Mouse (Mus musculus): ENCODE measurements at regions not wholly inside any gene's neighbourhood (a gene's known extent, or its start where the extent isn't known, plus 50 kb on each side); places are given as distances from the start of the nearest gene placed in this dataset.

DNA sequence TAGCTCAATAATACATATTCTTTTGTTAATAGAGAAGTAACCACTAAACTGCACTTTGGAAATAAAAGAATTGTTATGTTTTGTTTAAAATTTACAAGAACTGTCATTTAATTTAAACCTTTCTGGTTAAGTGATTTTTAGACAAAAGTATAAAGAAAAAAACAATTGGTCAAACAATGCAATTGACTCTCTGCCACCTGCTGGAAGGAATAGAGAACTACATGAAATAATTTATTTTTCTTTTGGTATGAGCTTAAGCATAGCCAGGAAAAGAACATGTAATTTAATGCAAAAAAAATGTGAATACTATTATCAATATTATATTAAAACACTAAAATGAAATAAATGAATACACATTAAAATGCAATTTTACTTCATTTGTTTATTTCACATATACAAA lies 465.5 kb upstream of the Pcdh10 start:
- Histone ChIP-seq H3K9ac (replicated peaks; ENCODE audit: low read length, poor library complexity, severe bottlenecking) (no peak overlapping the region), H3K4me1 (ENCODE audit: insufficient read depth, low read length) (no peaks in the 10 kb centered on the region), H3K4me2 (ENCODE audit: low read depth, low read length, poor library complexity, severe bottlenecking) (no peak overlapping the region), H3K27ac (ENCODE audit: low read depth, low read length) (no peak overlapping the region), H3K4me3 (ENCODE audit: low read depth, low read length) (no peak overlapping the region), H3K9me3 (ENCODE audit: low read length) (no peaks in the 10 kb centered on the region), H3K36me3 (ENCODE audit: insufficient read depth, low read length) (no peaks in the 10 kb centered on the region), H3K27me3 (ENCODE audit: insufficient read depth, low read length) (no peaks in the 10 kb centered on the region)
- peak; percentile 76 for TF ChIP-seq CTCF (IDR thresholded peaks at IDR 0.05)
- ATAC-seq (ENCODE audit: low FRiP score) (no peak), DNase-seq (ENCODE audit: low spot score) (peak; percentile 52)

DNA sequence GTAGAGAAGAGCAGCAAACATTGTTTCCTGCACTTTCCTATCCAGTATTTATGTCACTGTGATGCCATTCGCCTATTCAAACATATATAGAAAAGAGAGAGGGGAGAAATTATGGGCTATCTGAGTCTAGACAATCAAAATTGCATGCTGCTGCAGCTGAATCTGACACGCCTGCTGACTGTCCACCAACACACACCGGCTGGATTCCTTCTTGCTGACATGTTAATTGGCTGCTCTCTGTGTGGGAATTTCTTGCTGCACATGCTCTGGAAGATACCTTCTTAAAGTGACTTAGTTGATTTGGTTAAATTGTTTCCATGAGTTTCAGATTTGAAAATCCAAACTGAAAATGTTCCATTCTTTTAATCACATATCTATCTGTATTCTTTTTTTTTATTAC lies 463.9 kb upstream of the Pcdh10 start:
- H3K4me1 ChIP-seq (ENCODE audit: insufficient read depth, low read length): no peaks in the 10 kb centered on the region
- ATAC-seq (ENCODE audit: low FRiP score): no peak
- no peak overlapping the region for H3K4me3 ChIP-seq (ENCODE audit: low read depth, low read length)
- no peak overlapping the region for H3K27ac ChIP-seq (ENCODE audit: low read depth, low read length)
- no peaks in the 10 kb centered on the region for H3K27me3 ChIP-seq (ENCODE audit: insufficient read depth, low read length)
- no peak for DNase-seq (ENCODE audit: low spot score)
- H3K4me2 ChIP-seq (ENCODE audit: low read depth, low read length, poor library complexity, severe bottlenecking): no peak overlapping the region
- no peaks in the 10 kb centered on the region for H3K9me3 ChIP-seq (ENCODE audit: low read length)
- H3K36me3 ChIP-seq (ENCODE audit: insufficient read depth, low read length): no peaks in the 10 kb centered on the region
- no peak overlapping the region for H3K9ac ChIP-seq (replicated peaks; ENCODE audit: low read length, poor library complexity, severe bottlenecking)
- 72% methylated on average over 3 of the region's 3 CpGs for WGBS
- no peak for TF ChIP-seq CTCF (IDR thresholded peaks at IDR 0.05)
